Mouse (Mus musculus) myocyte (in vitro differentiated cells): ENCODE measurements at regions not wholly inside any gene's neighbourhood (a gene's known extent, or its start where the extent isn't known, plus 50 kb on each side); places are given as distances from the start of the nearest gene placed in this dataset.

ENCODE experiments used
- H3K27me3 ChIP-seq: one replicate; pipeline ENCODE4 v1.6.1; 2011; ENCODE audit not compliant: control insufficient read depth, insufficient read depth, insufficient read length
- H3K36me3 ChIP-seq: one replicate; pipeline ENCODE4 v1.6.1; 2011; ENCODE audit not compliant: control insufficient read depth, insufficient read depth
- H3K4me2 ChIP-seq: one replicate; pipeline ENCODE4 v1.6.1; 2011; ENCODE audit warnings: low read depth, control low read depth
- H3K4me3 ChIP-seq: one replicate; pipeline ENCODE4 v1.5.1; 2011; ENCODE audit warnings: mild to moderate bottlenecking, control low read depth, moderate library complexity
- H3K79me2 ChIP-seq: one replicate; pipeline ENCODE4 v1.6.1; 2011; ENCODE audit not compliant: control insufficient read depth, insufficient read depth
- H3ac ChIP-seq: one replicate; pipeline ENCODE4 v1.6.1; 2011; ENCODE audit not compliant: control insufficient read depth, insufficient read length
- CEBPB ChIP-seq: IDR thresholded peaks from 2 replicates; pipeline ENCODE4 v1.6.1; 2011; ENCODE audit warnings: mild to moderate bottlenecking, moderate library complexity; ENCODE audit not compliant: poor library complexity, insufficient read depth, severe bottlenecking
- E2F4 ChIP-seq: IDR thresholded peaks from one replicate; pipeline ENCODE4 v1.6.1; 2011; ENCODE audit warnings: mild to moderate bottlenecking, control low read depth, moderate library complexity; ENCODE audit not compliant: insufficient read depth
- MAX ChIP-seq: IDR thresholded peaks from one replicate; pipeline ENCODE4 v1.6.1; 2011; ENCODE audit warnings: low read depth, mild to moderate bottlenecking, control low read depth
- MYOD1 ChIP-seq, 3 experiments: IDR thresholded peaks; one replicate each; pipeline ENCODE4 v1.6.1; 2011; ENCODE audit warnings: control low read depth in 2 of 3, low read depth in 2 of 3, mild to moderate bottlenecking in 2 of 3, moderate library complexity in 1 of 3; ENCODE audit not compliant: insufficient read length in 2 of 3, control insufficient read depth in 1 of 3
- MYOG ChIP-seq, 3 experiments: IDR thresholded peaks; one replicate each; pipeline ENCODE4 v1.6.1; 2011; ENCODE audit warnings: control low read depth in 2 of 3, low read depth in 2 of 3, mild to moderate bottlenecking in 2 of 3; ENCODE audit not compliant: insufficient read length in 2 of 3, control insufficient read depth in 1 of 3, insufficient read depth in 1 of 3
- POLR2A ChIP-seq: IDR thresholded peaks from one replicate; pipeline ENCODE4 v1.6.1; 2011; ENCODE audit warnings: low read depth, mild to moderate bottlenecking, control low read depth, moderate library complexity; ENCODE audit not compliant: insufficient read length
- POLR2AphosphoS2 ChIP-seq: IDR thresholded peaks from one replicate; pipeline ENCODE4 v1.6.1; 2011; ENCODE audit warnings: low read depth, control low read depth; ENCODE audit not compliant: insufficient read length
- REST ChIP-seq: IDR thresholded peaks from one replicate; pipeline ENCODE4 v1.6.1; 2011; ENCODE audit warnings: mild to moderate bottlenecking, control low read depth, moderate library complexity; ENCODE audit not compliant: insufficient read depth, insufficient read length
- SRF ChIP-seq: IDR thresholded peaks from one replicate; pipeline ENCODE4 v1.6.1; 2011; ENCODE audit warnings: low read depth; ENCODE audit not compliant: control insufficient read depth, insufficient read length
- TCF12 ChIP-seq: IDR thresholded peaks from one replicate; pipeline ENCODE4 v1.6.1; 2011; ENCODE audit warnings: mild to moderate bottlenecking, control low read depth; ENCODE audit not compliant: poor library complexity, insufficient read depth, severe bottlenecking
- TCF3 ChIP-seq: IDR thresholded peaks from one replicate; pipeline ENCODE4 v1.6.1; 2011; ENCODE audit warnings: low read depth, control low read depth; ENCODE audit not compliant: insufficient read length
- USF1 ChIP-seq: IDR thresholded peaks from one replicate; pipeline ENCODE4 v1.6.1; 2011; ENCODE audit warnings: low read depth, mild to moderate bottlenecking, control low read depth, moderate library complexity

GRCm38 (mm10) chr3:34139227-34139626, 58.1 kb upstream of the Dnajc19 start:
- Histone ChIP-seq H3ac (no peak overlapping the region), H3K27me3 (no peaks in the 10 kb centered on the region), H3K4me2 (no peak overlapping the region), H3K36me3 (no peaks in the 10 kb centered on the region), H3K4me3 (no peak overlapping the region), H3K79me2 (no peaks in the 10 kb centered on the region)
- TF ChIP-seq TCF3 (no peak), MYOG (IDR thresholded peaks at IDR 0.05; ENCODE audit: control insufficient read depth in 1 of 3, insufficient read depth in 1 of 3, insufficient read length in 2 of 3, low read depth in 2 of 3) (no peak), REST (no peak), MYOD1 (IDR thresholded peaks at IDR 0.05; ENCODE audit: control insufficient read depth in 1 of 3, insufficient read length in 2 of 3, low read depth in 2 of 3) (no peak), USF1 (no peak), MAX (no peak), POLR2AphosphoS2 (no peak), E2F4 (no peak), TCF12 (no peak), CEBPB (no peak), POLR2A (no peak), SRF (no peak)

GRCm38 (mm10) chr3:34137984-34138383, 56.9 kb upstream of the Dnajc19 start:
- Histone ChIP-seq H3ac (no peak overlapping the region), H3K4me2 (no peak overlapping the region), H3K36me3 (no peaks in the 10 kb centered on the region), H3K79me2 (no peaks in the 10 kb centered on the region), H3K27me3 (no peaks in the 10 kb centered on the region), H3K4me3 (no peak overlapping the region)
- TF ChIP-seq POLR2A = no peak
- TF ChIP-seq MAX = no peak
- TF ChIP-seq USF1 = no peak
- TF ChIP-seq TCF3 = no peak
- no peak for TF ChIP-seq E2F4
- TF ChIP-seq POLR2AphosphoS2 = no peak
- no peak for TF ChIP-seq CEBPB
- TF ChIP-seq SRF = no peak
- no peak for TF ChIP-seq MYOG (IDR thresholded peaks at IDR 0.05; ENCODE audit: control insufficient read depth in 1 of 3, insufficient read depth in 1 of 3, insufficient read length in 2 of 3, low read depth in 2 of 3)
- no peak for TF ChIP-seq REST
- TF ChIP-seq MYOD1 (IDR thresholded peaks at IDR 0.05; ENCODE audit: control insufficient read depth in 1 of 3, insufficient read length in 2 of 3, low read depth in 2 of 3) = no peak
- TF ChIP-seq TCF12 = no peak

- Histone ChIP-seq H3K36me3 (no peaks in the 10 kb centered on the region), H3K27me3 (no peaks in the 10 kb centered on the region), H3ac (no peak overlapping the region), H3K4me3 (no peak overlapping the region), H3K79me2 (no peaks in the 10 kb centered on the region), H3K4me2 (no peak overlapping the region)
- TF ChIP-seq TCF12 = no peak
- TF ChIP-seq POLR2A = no peak
- TF ChIP-seq SRF = no peak
- TF ChIP-seq TCF3 = no peak
- no peak for TF ChIP-seq USF1
- no peak for TF ChIP-seq POLR2AphosphoS2
- no peak for TF ChIP-seq REST
These were observed 55.3 kb upstream of the Dnajc19 start for GRCm38 (mm10) chr3:34136385-34136784.
